Mouse (Mus musculus) left cerebral cortex, adult 2 months (tissue): ENCODE measurements around the gene Zdhhc23. TPM values are rescaled to one million over a fixed set of nuclear protein-coding genes. Genes with fewer than 3 reads are reported as not detected.

ENCODE experiments used
- DNase-seq, 2 experiments: peaks; one replicate each; pipeline ENCODE4 v3.0.0; 2021 to 2022; ENCODE audit warnings: low spot score in 2 of 2, mixed read lengths in 1 of 2; ENCODE audit errors: extremely low spot score in 1 of 2
- H3K27ac ChIP-seq: fragments of 200-600 bp; 2 replicates; pipeline ENCODE4 v1.8.1; 2022
- H3K4me3 ChIP-seq: fragments of 200-600 bp; 2 replicates; pipeline ENCODE4 v1.8.1; 2022
- CTCF ChIP-seq: fragments of 200-600 bp; IDR thresholded peaks from 2 replicates; pipeline ENCODE4 v1.8.1; 2022; ENCODE audit warnings: antibody characterized with exemption, mild to moderate bottlenecking, moderate library complexity
- intact Hi-C: fragments of 180-260 bp; cut with DNase I; formaldehyde crosslinking; loops from one replicate; pipeline ENCODE4 v1.15.1; 2025
- long read RNA-seq, 2 experiments: library from polyadenylated mRNA; stranded (forward); transcript quantifications; one replicate each; pipeline ENCODE4 v2.0.0; 2021; ENCODE audit warnings: borderline mapping rate in 2 of 2
- total RNA-seq, 2 experiments: library from RNA; stranded (reverse); gene quantifications; 2 replicates each; pipeline ENCODE4 v1.2.3; 2021

Zdhhc23 gene
- 10 to 100 TPM; 27.0 to 28.2 TPM for total RNA-seq
- long read RNA-seq, experiment 1, partial matches to known transcripts = 2 of 26 reads
- long read RNA-seq, experiment 1, other reads (novel, unspliced or antisense) = 20 of 26 reads
- long read RNA-seq, experiment 2, partial matches to known transcripts = 1 of 15 reads
- long read RNA-seq, experiment 2, other reads (novel, unspliced or antisense) = 12 of 15 reads

DNA sequence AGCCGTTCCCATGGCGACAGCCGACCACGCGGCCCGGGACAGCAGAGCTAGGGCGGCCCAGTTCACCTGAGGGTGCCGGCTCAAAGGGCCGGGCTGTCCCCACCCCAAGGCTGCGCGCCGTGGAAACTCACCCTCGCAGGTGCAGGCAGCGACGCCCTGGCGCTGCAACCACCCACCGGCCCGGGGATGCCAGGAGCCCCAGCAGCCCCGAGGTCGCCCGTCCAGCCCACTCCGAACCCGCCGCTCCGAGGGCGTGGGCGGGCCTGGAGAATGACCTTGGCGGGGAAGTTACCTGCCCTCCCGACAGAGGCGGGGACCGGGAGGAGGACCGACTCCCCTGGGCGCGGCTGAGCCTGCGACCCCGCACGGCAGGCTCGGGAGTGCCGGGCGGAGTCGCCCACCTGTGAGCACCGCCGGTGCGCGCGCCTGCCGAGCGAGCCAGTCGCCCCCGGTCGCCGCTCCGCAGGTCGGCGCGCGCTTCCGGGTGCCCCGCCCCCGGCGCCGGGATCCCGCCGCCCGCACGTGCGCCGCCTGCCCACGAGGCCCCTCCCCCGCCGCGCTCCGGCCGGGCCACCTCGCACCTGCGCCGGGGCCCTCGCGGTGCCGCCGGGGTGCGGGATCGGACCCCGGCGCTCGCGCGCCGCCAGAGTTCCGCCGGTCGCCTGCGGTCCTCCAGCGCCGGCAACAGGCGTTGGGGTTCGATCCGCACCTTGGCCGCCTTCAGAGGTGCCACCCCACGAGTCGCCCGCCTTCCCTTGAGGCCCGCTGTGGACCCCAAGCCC lies at the start of gene Zdhhc23:
Gene Zdhhc23 (minus strand): TSS at position 464 of the 782 bp plus-strand sequence.
- Histone ChIP-seq H3K4me3 (peak within 1 kb of the TSS; percentile 92), H3K27ac (peak within 1 kb of the TSS; percentile 93)
- no peak for TF ChIP-seq CTCF
- peak; percentile 47 to 52 for DNase-seq
- intact Hi-C loops = loop anchor here (5.0 kb wide), 1 partner anchor 87 kb away; no protein-coding TSS in a partner anchor

GRCm38 (mm10) chr16:44029273-44029672 lies 49.7 kb upstream of the Zdhhc23 start:
- TF ChIP-seq CTCF = no peak
- intact Hi-C loops = no loop called here
- DNase-seq = no peak
- H3K4me3 ChIP-seq = no peak overlapping the region
- H3K27ac ChIP-seq = no peak overlapping the region

DNA sequence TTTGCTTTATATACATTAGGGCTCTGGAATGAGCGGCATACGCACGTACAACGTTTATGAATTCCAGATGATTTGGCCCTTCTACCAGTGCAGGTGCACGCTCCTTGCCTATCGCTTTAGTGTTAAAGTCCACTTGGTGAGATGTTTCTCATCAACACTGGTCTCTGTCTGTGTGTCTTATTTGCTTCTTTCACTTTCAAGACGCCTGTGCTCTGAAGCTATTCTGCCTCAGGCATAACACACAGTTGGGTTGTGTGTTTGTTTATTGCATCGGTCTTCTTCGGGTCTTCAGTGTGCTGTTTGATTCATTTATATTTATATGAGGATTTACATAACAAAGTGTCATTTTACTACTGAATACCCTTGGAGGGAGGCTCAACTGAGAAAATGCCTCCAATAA lies 47.2 kb upstream of the Zdhhc23 start:
- no peak for DNase-seq
- intact Hi-C loops = no loop called here
- Histone ChIP-seq H3K4me3 (no peak overlapping the region), H3K27ac (no peak overlapping the region)
- TF ChIP-seq CTCF = no peak

- Histone ChIP-seq H3K27ac (no peak overlapping the region), H3K4me3 (no peak overlapping the region)
- DNase-seq = no peak
- intact Hi-C loops = no loop called here
- no peak for TF ChIP-seq CTCF
Observed at GRCm38 (mm10) chr16:44026210-44026609, 46.6 kb upstream of the Zdhhc23 start.

- no peak for DNase-seq
- Histone ChIP-seq H3K27ac (no peak overlapping the region), H3K4me3 (no peak overlapping the region)
- intact Hi-C loops = no loop called here
- TF ChIP-seq CTCF = no peak
Observed at GRCm38 (mm10) chr16:44018986-44019548, 39.5 kb upstream of the Zdhhc23 start.

DNA sequence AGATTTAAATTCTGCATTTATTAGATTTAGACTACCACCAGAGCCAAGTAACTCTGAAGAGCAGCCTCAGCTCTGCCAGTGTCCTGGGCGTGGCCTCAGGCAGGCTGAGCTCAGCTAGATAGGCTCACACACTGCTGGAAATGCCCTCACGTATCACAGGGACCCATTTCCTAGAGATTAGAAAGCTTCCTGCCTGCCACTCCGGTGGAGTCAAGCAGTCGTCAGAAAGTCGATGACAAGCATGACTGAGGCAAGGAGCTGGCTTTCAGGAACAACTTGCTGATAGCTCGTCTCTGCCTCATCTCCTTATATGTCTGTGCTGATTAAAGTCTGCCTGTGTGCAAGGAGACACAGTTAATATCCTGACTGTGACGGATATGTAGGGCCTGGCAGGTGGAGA lies 38.8 kb upstream of the Zdhhc23 start:
- no peak for TF ChIP-seq CTCF
- H3K4me3 ChIP-seq = no peak overlapping the region
- intact Hi-C loops = no loop called here
- no peak overlapping the region for H3K27ac ChIP-seq
- DNase-seq = no peak

DNA sequence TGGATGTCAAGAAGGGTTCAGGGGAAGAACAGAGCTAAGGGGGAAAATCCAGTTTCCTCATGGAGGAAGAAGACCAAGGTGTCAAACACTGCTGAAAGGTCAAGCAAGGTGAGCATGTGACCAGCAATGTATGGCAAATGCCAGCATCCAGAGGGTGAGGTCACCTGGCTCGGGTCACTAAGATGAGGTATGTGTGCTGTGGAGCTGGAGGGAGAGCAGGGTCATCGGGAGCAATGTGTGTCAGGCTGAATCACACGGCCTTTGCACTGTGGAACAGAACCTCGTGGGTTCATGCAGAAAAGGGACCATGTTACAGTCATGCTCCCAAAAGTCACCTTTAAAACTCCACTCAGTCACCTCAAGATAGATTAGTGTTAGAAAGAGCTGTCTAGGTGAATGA lies 38.1 kb upstream of the Zdhhc23 start:
- TF ChIP-seq CTCF = no peak
- no peak overlapping the region for H3K27ac ChIP-seq
- H3K4me3 ChIP-seq = no peak overlapping the region
- intact Hi-C loops = no loop called here
- no peak for DNase-seq

- intact Hi-C loops = no loop called here
- Histone ChIP-seq H3K27ac (no peak overlapping the region), H3K4me3 (no peak overlapping the region)
- no peak for DNase-seq
- TF ChIP-seq CTCF = no peak
Observed at GRCm38 (mm10) chr16:44016164-44016563, 36.6 kb upstream of the Zdhhc23 start.

DNA sequence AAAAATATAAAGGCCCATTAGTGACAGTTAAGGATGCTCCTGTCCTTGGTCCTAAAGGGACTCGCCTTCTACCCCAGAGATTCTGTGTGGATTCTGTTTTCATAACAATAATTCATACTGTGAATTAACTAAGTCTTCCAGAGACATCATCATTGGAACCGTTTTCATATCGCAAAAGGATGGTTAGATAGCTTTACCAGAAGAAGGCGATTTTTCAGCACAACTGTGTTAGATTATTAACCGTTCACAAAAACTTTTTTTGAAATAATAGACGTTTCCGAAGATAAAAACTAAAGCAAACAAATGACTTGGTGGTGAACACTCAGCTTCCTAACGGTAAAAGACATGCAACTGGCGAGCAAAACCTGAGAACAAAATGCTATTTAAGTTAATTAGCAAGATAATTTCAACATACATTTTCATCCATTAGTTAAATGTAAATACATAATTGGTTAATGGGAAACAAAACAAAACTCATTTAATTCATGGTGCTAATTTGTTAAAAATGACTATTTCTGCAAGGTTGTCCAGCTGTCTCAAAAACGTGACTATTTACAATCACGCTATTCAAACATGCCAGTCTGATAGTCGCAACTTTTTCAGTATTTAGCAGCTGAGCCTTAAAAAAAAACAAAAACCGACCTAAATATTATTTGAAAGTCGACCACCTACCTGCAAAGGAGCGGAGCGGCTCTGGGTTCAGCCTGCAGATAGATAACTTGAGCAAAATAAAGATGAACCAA lies 36.0 kb upstream of the Zdhhc23 start:
- intact Hi-C loops = no loop called here
- TF ChIP-seq CTCF = no peak

GRCm38 (mm10) chr16:44011010-44011409 lies 31.4 kb upstream of the Zdhhc23 start:
- H3K4me3 ChIP-seq = no peak overlapping the region
- TF ChIP-seq CTCF = no peak
- intact Hi-C loops = no loop called here
- DNase-seq = no peak
- H3K27ac ChIP-seq = no peak overlapping the region

More for the DNA sequence above, 36.0 kb upstream of the Zdhhc23 start:
- DNase-seq = no peak
- H3K4me3 ChIP-seq = no peak overlapping the region
- H3K27ac ChIP-seq = no peak overlapping the region

DNA sequence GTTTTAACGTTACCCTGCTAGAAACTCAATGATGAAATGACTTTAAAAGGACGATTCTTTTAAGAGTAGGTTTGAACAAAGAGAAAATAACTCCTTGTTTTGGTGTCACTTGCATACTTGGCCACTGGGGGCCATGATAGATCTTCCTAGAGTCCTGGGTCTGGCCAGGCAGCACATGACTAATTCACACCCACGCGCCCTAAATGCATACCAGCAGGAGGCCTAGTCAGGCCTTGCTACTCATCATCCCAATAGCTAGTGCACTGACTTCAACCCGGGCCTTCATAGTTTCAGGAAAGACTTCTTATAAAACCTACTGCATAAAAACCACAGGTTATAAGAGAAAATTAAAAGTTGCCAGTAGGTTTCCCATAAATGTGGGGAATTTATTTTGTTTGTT lies 22.5 kb upstream of the Zdhhc23 start:
- no peak for DNase-seq
- intact Hi-C loops = no loop called here
- TF ChIP-seq CTCF = no peak
- no peak overlapping the region for H3K27ac ChIP-seq
- H3K4me3 ChIP-seq = no peak overlapping the region

DNA sequence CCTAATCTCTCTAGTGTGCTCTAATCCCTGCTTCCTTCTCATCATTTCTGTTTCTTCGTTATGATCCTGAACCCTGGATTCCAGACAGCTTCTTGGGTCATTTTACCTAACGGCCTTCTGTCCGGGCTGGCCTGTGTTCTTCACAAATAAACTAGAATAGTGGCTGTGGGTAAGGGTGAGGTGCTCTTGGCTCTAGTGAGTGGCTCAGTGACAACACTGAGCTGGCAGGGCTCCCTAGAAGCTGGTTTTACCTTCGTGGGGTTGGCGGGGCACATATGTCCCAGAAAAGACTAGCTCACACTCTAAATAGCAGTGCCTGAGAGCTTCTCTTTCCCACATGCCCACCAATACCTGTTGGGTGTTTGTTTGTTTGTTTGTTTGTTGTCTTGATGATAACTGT lies 19.9 kb upstream of the Zdhhc23 start:
- no peak for DNase-seq
- no peak for TF ChIP-seq CTCF
- no peak overlapping the region for H3K27ac ChIP-seq
- intact Hi-C loops = no loop called here
- H3K4me3 ChIP-seq = no peak overlapping the region
